8 mouse cellular contexts compared by ENCODE assay signal in the genomic region with DNA sequence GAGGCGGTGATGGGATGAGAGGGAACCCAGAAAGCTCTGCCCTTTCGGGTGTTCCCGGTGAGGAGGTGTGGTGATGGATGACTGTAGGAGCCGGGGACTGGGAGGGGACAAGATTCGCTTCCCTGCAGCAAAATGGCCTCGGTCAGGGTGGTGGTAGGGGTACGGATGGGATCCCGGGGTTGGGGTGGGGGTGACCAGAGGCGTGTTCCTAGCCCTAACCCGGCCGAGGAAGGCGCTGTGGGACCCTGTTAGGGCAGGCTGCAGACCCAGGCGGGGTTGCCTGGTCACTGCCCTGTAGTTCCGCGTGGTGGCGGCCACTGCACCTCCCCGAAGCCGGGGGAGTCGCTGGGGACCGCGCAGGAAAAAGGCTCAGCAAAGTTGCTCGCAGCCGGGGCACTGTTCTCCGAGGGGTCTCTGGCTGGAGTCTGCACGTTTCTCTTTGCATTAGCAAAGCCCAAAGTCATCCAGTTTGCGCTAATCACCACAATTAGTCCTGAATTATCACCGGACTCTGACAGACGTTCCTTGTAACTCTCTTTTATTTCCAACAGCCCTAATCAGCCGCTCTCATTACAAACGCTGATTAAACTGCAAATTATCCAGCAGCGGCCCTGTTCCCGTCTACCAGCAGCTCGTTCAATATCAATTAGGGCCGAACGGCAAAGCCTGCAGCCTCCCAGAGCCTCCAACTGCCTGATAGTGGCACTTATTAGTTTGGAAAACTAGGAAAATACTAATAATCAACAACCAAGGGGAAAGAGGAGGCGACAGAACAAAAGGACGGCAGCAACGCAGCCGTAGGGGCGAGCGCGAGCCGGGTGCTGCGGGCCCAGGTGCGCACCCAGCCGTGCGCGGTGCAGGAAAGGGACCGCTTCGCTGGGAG.
DNase-seq lines count a peak whose midpoint lies in the region; ATAC-seq and TF ChIP-seq lines count a peak whose summit lies in the region.

No protein-coding gene starts in this region.

- TF ChIP-seq CTCF in forebrain, postnatal 0 days (IDR thresholded peaks at IDR 0.05; ENCODE audit: low read depth) = peak; percentile 34; the same call in 1 of the 2 replicates
- peak; percentile 55 for TF ChIP-seq CTCF in lung, postnatal 0 days (IDR thresholded peaks at IDR 0.05)
- TF ChIP-seq CTCF in small intestine, adult 2 months (IDR thresholded peaks at IDR 0.05; ENCODE audit: extremely low read depth, insufficient read length, insufficient replicate concordance, low read depth, low read length) = no peak

- H3K27me3 ChIP-seq in forebrain, postnatal 0 days (ENCODE audit: insufficient read depth, low read length) = peaks cover 68% of the 10 kb centered on the region
- peaks cover 64% of the 10 kb centered on the region for H3K27me3 ChIP-seq in intestine, embryonic 16.5 days (replicated peaks; ENCODE audit: control insufficient read depth, insufficient read depth, low read length)
- H3K27me3 ChIP-seq in lung, postnatal 0 days (replicated peaks; ENCODE audit: insufficient read depth, low read length) = peaks cover 76% of the 10 kb centered on the region
- peaks cover 55% of the 10 kb centered on the region for H3K27me3 ChIP-seq in small intestine, adult 2 months (ENCODE audit: control insufficient read depth, insufficient read depth, low read length)

- peak overlapping the region; percentile 33 for H3K4me2 ChIP-seq in forebrain, postnatal 0 days (ENCODE audit: low read depth)
- H3K4me2 ChIP-seq in intestine, embryonic 16.5 days (ENCODE audit: low read depth, low read length) = peak overlapping the region; percentile 63
- H3K4me2 ChIP-seq in lung, postnatal 0 days (replicated peaks; ENCODE audit: low read depth, low read length) = peak overlapping the region; percentile 38

- H3K4me1 ChIP-seq in forebrain, postnatal 0 days (ENCODE audit: insufficient read depth) = no peaks in the 10 kb centered on the region
- H3K4me1 ChIP-seq in intestine, embryonic 16.5 days (ENCODE audit: control insufficient read depth, insufficient read depth, low read length) = peaks cover 13% of the 10 kb centered on the region
- H3K4me1 ChIP-seq in lung, postnatal 0 days (ENCODE audit: insufficient read depth, low read depth, low read length) = peaks cover 5% of the 10 kb centered on the region; the same call in 1 of the 2 replicates
- no peaks in the 10 kb centered on the region for H3K4me1 ChIP-seq in small intestine, adult 2 months (ENCODE audit: control insufficient read depth, insufficient read depth, insufficient read length, low read length)

- peak overlapping the region; percentile 11 for H3K4me3 ChIP-seq in forebrain, postnatal 0 days (ENCODE audit: low read depth, low read length)
- H3K4me3 ChIP-seq in intestine, embryonic 16.5 days (ENCODE audit: low read length) = peak overlapping the region; percentile 39
- peak overlapping the region; percentile 16 for H3K4me3 ChIP-seq in lung, postnatal 0 days (ENCODE audit: low read depth, low read length)
- peak overlapping the region; percentile 23 for H3K4me3 ChIP-seq in small intestine, adult 2 months (ENCODE audit: low read depth, low read length)

- no peaks in the 10 kb centered on the region for H3K9me3 ChIP-seq in forebrain, postnatal 0 days (ENCODE audit: low read length)
- no peaks in the 10 kb centered on the region for H3K9me3 ChIP-seq in intestine, embryonic 16.5 days (ENCODE audit: control insufficient read depth, low read length)
- H3K9me3 ChIP-seq in lung, postnatal 0 days (ENCODE audit: low read length) = no peaks in the 10 kb centered on the region

- no peak overlapping the region for H3K9ac ChIP-seq in forebrain, postnatal 0 days
- no peak overlapping the region for H3K9ac ChIP-seq in intestine, embryonic 16.5 days (ENCODE audit: low read depth, low read length)
- no peak overlapping the region for H3K9ac ChIP-seq in lung, postnatal 0 days (replicated peaks; ENCODE audit: low read depth)

- H3K36me3 ChIP-seq in forebrain, postnatal 0 days (ENCODE audit: insufficient read depth) = no peaks in the 10 kb centered on the region
- no peaks in the 10 kb centered on the region for H3K36me3 ChIP-seq in intestine, embryonic 16.5 days (ENCODE audit: control insufficient read depth, insufficient read depth, low read length)
- no peaks in the 10 kb centered on the region for H3K36me3 ChIP-seq in lung, postnatal 0 days (ENCODE audit: insufficient read depth, low read length)
- H3K36me3 ChIP-seq in small intestine, adult 2 months (ENCODE audit: control insufficient read depth, insufficient read depth, low read length) = no peaks in the 10 kb centered on the region

- 2% methylated on average over 50 of the region's 50 CpGs for WGBS in forebrain, postnatal 0 days
- under 1% methylated on average over 50 of the region's 50 CpGs for WGBS in intestine, embryonic 16.5 days
- WGBS in lung, postnatal 0 days = under 1% methylated on average over 48 of the region's 50 CpGs
- WGBS in small intestine, adult 2 months = 2% methylated on average over 50 of the region's 50 CpGs

- peak; percentile 70 for ATAC-seq in forebrain, postnatal 0 days
- peak; percentile 52; the same call in 1 of the 2 replicates for ATAC-seq in intestine, embryonic 16.5 days
- ATAC-seq in lung, postnatal 0 days = peak; percentile 35; the same call in 1 of the 2 replicates

- no peak overlapping the region for H3K27ac ChIP-seq in forebrain, postnatal 0 days (ENCODE audit: low read depth, low read length)
- no peak overlapping the region for H3K27ac ChIP-seq in intestine, embryonic 16.5 days (ENCODE audit: low read length)
- H3K27ac ChIP-seq in lung, postnatal 0 days (ENCODE audit: low read length) = no peak overlapping the region
- H3K27ac ChIP-seq in small intestine, adult 2 months (ENCODE audit: insufficient read depth, low read depth, low read length) = no peak overlapping the region

- no peak for TF ChIP-seq EP300 in lung, postnatal 0 days (IDR thresholded peaks at IDR 0.05)

- peak; percentile 34 for DNase-seq in adrenal gland, adult 2 months
- DNase-seq in adrenal gland, postnatal 4 days (ENCODE audit: low spot score in 2 of 2) = no peak
- DNase-seq in R1 (ENCODE audit: low read depth, low spot score) = peak; percentile 33
- peak; percentile 51 for DNase-seq in forebrain, postnatal 0 days
- DNase-seq in lung, postnatal 0 days (ENCODE audit: low spot score) = peak; percentile 18
- DNase-seq in layer of hippocampus, adult 9-10 months (ENCODE audit: low spot score) = no peak

- TF ChIP-seq POLR2A in small intestine, adult 2 months (IDR thresholded peaks at IDR 0.05; ENCODE audit: low read depth, low read length) = no peak

Comparison
In these comparisons a context has a peak if more than half of its experiments do, and no peak if none do; other contexts are left out.
1. DNase-seq: peak in adrenal gland, adult 2 months (single experiment), R1 (single experiment), forebrain, postnatal 0 days (single experiment) and lung, postnatal 0 days (single experiment); none in adrenal gland, postnatal 4 days (0 of 2) and layer of hippocampus, adult 9-10 months (single experiment).
2. Peak in every context shown above with its lines, with median percentiles within 50 percentile points of each other: ATAC-seq, H3K4me2 ChIP-seq and H3K4me3 ChIP-seq.